Mouse (Mus musculus) megakaryocyte, adult 5-6 weeks (primary cell): ENCODE results near the gene Kank1. TPM values are rescaled to one million over a fixed set of nuclear protein-coding genes. Genes with fewer than 3 reads are reported as not detected.

Experiments used
- ATAC-seq: 2 replicates; pipeline ENCODE4 v1.8.0; 2016; ENCODE audit warnings: mild to moderate bottlenecking, inconsistent platforms; ENCODE audit not compliant: poor library complexity, severe bottlenecking
- total RNA-seq, 2 experiments: library from RNA; stranded (forward) in 1 of 2; stranded (reverse) in 1 of 2; fragments of 153-499, 151-499 nt in 1 of 2; fragments of 221-1000, 200-1000 nt in 1 of 2; gene quantifications; 2 replicates each; pipeline versions ENCODE4 v1.2.3 to v1.2.4; 2015 to 2017

Kank1 gene
- total RNA-seq, 2 experiments from 2014 or later, result not detected

DNA sequence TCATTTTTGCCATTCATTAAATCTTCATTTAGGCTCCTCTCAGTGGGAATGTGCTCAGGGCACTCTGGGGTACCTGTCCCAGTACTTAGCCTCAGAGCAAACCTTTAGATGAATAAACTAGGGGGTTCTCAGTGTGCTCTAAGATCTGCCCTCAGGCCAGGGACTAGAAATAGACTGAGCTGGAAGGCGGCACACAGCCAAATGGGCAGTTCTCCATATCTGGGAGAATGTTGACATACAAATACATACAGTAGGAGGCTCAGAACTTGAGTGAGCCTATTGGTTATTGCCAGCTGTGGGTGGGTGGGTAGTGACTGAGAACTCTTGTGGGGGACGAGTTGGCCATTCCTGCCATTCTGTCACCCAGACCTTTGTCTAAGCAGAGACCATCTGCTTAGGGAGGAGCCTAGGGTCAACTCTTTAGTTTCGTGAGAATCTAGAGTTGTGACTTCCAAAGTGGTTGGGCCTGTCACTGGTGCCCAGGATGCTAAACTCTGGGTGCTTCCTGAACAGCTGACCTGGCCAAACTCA lies 14.9 kb downstream of the Kank1 start:
- ATAC-seq, result no peak

DNA sequence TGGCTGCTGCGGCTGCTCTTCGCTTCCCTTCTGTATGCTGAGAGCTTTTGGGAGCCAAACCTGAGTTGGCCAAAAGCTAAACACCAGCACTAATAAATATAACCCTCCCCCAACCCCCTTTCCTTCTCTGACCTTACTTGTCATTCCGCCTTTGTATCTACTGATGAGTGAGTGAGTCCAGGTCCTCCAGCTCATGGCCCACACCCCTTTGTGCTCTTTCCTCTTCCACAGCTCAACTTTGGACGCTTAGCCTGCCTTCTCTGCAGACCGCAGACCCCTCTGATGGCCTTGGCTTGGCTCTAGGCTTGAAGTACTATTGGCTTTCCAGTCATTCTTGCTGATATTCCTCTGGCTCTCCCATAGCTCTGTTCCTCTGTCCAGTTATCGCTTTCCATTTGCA lies 16.4 kb downstream of the Kank1 start:
- ATAC-seq, result no peak

DNA sequence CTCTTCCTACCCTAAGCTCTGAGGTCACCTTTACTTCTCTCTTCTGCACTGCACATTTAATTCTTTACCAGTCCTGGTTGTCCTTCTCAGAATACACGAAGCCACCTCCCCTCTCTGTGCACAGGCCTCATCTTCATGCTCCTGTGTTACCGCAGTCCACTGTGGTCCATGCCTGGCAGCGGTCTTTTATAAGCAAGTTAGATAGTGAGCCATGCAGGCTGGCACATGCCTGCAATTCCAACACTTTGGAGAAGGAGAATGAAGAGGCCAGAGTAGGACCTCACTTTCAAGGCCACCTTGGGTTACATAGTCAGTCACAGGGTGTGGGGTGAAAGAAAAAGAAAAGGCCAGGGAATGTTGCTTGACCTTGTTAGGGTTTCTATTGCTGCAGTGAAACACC lies 16.9 kb downstream of the Kank1 start:
- ATAC-seq, result no peak

DNA sequence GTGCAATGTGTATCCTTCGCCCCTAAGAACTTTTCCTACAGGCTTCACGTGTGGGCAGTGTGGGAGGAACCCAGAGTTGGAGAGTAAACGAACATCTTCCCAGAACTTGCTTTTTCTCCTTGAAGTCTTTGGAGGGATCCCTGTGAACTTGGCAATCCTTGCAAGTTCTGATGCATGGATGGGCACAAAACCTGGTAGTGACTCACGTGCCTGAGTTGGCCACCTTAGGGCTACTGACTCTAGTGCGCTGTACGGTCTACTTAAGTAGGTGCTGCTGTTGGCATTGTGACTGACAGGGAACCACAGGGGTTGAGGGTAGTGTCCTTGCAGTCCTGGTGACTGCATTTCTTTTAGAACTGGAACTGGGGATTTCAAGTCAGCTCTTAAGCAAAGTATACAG lies 21.5 kb downstream of the Kank1 start:
- no peak for ATAC-seq

DNA sequence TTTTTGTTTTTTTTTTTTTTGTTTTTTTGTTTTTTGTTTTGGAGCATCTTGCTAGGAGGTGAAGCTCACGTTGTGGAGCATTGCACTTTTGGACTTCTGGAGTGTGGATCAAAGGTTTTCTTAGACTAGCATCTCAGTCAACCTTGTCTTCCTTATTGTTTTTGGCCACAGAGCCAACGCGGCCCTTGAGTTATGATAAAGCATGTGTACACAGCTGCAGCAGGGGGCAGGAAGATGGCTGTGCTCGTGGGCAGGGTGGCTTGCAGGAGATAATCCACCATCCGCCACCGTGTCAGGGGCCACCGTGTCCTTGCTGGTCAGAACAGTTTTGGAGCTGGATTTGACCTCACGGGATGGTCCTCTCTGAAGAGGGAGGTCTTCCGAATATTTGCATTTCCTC lies 29.4 kb downstream of the Kank1 start:
- ATAC-seq, result no peak

DNA sequence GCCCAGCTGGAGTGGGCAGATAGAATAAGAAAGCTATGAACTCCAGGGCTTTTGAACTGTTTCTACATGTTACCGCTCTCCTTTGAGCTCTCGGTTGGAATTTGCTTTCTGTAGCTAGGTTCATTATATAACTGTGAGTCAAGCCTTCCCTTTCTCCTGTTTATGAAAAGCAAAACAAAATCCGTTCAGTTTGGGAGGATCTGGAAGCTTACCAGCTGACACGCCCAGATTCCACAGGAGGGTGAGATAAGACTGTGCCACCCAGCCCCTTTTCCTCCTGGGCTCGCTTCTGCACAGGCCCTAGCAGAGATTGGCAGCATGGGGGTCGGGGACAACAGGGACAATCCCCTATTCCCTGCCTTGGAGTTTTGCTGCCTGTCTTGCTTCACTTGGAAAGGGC lies 30.5 kb downstream of the Kank1 start:
- no peak for ATAC-seq

DNA sequence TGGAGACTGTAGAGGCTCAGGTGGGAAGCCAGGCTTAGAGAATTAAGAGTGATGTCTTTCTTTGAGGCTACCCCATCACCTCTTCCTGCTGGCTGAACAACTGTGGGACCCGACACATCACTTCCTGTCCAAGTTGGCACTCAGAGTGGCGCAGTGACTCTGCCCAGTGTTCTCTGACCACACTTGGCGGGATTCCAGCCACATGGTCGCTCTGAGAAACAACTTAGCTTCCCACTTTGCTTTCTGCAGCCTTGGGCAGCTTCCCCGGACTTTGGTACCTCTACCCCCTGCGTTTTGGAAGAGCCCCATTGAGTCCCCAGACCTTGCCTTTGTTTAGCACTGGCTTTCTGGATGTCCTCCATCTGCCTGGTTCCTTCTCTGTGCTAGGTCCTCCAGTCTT lies 31.8 kb downstream of the Kank1 start:
- no peak for ATAC-seq

DNA sequence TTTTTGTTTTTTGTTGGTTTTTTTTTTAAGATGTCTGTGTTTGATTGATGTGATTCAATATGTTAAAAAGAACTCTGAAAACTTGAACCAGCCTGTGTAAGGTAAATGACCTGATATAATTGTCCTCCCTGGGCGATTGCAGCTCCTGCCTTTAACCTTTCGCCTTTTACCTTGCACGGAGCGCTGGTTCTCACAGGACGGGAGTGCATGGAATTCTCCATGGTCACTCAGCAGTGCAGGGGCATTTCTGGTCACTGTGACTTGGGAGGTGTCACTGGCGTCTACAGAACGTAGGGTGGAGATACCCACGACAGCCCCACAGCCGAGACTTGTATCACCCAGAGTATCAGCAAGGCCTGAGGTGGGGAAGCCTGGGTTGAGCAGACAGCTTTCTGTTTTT lies 34.8 kb downstream of the Kank1 start:
- ATAC-seq, result no peak

DNA sequence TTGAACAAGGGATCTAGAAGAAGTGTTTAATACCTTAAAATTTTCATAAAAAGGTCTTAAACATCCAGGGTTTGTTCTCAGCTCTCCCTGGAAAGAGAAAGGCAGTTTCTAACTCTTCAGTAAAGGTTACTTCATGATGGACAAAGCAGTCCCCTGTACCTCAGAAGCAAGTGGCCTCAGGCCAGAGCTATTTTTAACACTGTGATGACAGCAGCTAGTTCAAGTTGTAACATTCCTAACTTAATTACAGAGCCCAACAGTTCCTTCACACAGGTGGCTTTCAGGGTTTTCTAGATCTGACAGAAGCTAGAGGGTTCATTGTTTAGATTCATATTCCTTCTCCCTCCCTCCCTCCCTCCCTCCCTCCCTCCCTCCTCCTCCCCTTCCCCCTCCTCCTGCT lies 36.4 kb downstream of the Kank1 start:
- no peak for ATAC-seq

DNA sequence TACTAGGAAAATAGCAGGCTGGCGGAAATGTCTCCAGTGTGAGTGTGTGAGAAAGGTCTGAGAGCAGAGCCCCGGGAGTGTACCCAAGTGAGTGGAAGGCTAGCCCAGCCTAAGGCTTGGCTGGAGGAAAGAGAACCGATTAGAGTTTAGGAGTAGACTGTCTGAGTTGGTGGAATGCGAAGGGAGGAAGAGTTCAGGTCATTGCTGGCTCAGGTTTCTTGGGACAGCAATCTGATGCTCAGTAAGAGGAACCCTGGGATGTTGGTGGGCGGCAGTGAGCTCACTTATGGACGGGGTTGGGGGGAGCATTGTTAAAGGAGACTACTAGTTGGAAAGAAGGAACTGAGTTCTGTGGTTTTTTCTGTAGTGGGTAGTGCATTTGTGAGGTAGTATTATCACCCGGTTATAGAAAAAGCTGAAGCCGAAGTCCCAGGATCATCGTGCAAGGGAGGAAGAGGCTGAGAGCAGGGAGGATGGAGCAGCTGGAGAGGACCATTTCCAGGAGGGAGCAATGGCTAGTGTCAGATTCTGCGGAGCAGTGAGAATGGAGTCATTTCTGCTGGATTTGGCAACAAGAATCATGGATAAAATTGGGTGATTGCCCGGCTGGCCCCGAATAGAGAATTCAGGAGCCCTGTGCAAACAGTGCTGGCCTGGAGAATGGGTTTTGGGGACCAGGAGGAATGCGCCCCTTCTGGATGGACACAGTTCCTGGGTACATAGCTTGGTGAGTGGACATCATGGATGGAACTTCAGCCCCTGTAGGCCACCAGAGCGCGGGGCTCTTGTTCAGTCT lies 40.0 kb downstream of the Kank1 start:
- no peak for ATAC-seq

DNA sequence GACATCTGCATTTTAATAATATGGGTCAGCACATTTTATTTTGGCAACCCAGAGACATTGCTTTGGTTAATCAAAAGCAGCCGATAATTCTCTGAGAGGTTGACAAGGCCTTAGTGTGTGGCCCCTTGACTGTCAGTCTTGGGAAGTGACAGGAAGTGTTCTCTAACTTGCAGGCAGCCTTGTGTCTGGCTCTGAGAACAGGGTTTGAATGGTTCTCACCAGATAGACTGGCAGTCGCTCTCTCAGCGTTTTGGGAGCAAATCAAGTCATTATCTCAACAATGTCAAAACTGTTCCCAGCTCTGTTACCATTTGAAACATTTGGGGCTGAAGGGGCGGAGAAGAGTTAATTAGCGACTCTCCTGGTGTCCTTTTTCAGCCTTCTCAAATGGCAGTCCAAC lies 41.0 kb downstream of the Kank1 start:
- ATAC-seq, result no peak

DNA sequence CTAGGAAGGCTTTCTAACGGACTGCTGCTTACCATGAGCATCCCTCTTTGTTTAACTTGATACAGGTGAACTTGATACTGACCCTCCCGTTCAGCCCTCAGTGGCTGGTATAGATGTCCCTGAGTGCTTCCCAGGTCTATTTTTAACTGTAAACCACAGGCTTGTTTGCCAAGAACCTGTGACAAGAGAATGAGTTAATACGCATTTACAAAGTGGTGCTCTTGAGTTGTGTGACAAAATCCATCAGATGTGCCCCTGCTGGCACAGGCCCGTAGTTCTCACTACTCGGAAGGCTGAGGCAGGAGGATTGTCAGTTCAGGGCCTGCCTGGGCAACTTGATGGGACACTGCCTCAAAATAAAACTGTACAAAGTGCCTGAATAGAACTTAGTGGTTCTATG lies 42.8 kb downstream of the Kank1 start:
- ATAC-seq, result no peak

DNA sequence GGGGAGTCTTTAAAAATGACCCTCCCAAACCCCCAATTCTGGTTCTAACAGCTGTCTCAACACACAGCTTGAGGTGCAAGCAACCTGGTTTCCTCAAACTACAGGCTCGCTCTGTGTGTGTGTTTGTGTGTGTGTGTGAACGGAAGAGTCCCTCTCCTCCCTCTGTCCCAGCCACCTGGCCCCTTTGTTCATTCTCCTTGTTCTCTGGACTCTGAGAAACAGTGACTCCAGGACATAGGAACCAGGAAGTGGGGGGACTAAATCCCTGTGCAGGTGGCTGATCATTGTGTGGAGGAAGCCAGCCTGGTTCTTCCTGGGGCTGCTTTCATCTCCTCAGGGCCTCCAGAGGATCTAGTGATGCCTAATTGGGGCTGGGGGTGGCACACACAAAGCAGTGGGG lies 46.9 kb downstream of the Kank1 start:
- ATAC-seq, result no peak

DNA sequence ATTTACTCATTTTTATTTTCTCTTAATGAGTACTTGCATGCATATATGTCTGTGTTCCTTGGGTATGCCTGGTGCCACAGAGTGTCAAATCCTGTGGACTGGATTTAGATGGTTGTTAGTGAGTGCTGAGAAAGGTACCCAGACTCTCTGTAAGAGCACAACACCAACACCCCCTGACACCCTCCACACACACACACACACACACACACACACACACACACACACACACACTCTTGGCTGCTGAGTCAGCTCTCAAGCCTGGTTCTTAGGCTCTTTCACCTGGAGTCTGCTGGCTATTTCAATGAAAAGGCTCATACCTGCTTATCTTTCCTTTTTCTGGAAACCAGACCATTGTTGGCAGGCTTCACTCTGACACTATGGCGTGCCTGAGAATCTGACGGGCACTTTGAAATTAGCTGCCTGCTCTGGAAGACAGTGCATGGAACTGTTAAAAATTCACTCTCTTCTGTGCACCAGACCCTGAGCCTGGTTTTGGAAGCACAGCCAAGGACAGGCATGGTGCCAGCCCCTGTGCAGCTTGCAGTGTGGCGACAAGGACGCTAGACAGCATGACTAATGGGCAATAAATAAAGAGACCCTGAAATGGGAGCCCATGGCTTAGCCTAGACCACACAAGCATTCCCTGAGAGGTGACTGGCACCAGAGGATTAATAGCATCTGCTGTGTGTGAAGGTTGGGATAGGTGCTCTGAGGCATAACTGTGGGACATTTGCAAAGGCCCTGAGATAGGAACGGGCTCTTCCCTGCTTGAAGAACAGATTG lies 49.2 kb downstream of the Kank1 start:
- ATAC-seq, result no peak

DNA sequence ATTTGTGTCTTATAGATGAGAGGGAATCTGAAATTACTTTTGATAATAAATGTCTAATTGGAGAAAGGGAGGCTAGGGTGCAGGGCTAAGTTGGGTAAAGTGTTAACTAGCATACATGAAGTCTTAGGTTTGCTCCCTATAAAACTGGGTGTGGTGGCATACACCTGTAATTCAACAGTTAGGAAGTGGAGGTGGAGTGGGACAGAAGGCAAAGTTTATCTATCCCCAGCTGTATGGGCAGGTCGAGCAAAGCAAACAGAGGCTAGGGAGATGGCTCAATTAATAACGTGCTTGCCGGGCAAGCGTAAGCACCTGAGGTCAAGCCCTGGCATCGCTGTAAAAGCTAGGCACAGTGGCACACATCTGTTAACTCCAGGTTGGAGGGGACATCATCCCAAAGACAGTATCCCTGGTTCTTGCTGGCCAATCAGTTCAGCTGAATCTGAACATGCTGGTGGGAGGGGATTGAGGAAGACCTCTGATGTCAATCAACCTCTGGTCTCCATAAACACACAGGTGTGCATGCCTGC lies 54.3 kb downstream of the Kank1 start:
- ATAC-seq, result no peak

DNA sequence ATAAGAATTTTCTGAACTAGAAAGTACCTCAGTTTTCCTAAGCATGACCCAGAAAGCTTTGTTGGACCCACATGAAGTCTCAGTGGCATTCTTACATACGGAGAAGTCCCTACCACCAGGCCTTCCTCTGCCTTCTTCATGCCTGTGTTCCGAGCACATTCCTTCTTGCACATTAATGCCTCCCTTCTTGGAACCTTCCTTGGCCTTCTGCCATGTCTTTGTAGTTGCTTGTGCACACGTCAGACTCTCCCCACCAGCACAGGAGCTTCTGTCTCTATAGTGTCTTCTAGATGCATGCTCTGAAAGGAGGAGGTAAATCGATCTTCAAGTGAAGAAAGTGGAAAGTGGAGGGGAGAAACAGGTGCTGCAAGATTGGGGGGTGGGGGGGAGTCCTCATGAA lies 58.4 kb downstream of the Kank1 start:
- no peak for ATAC-seq

DNA sequence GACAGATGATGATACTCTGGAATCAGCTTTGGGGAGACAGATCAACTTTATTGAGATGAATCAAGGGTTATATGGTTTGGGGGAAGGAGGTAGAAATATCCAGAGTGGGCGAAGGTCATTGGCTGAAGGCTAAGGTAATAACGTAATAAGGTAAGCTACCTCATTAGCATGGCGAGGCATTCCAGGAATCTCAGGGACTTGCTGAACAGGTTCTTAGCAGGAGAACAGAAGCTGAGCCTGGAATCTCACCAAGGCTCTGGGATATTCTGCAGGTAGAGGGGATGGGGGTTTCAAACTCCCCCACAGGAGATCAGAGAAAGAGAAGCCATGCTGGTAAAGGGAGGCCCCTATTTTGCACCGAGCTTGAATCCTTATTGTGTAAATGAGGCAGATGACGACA lies 60.5 kb downstream of the Kank1 start:
- no peak for ATAC-seq

DNA sequence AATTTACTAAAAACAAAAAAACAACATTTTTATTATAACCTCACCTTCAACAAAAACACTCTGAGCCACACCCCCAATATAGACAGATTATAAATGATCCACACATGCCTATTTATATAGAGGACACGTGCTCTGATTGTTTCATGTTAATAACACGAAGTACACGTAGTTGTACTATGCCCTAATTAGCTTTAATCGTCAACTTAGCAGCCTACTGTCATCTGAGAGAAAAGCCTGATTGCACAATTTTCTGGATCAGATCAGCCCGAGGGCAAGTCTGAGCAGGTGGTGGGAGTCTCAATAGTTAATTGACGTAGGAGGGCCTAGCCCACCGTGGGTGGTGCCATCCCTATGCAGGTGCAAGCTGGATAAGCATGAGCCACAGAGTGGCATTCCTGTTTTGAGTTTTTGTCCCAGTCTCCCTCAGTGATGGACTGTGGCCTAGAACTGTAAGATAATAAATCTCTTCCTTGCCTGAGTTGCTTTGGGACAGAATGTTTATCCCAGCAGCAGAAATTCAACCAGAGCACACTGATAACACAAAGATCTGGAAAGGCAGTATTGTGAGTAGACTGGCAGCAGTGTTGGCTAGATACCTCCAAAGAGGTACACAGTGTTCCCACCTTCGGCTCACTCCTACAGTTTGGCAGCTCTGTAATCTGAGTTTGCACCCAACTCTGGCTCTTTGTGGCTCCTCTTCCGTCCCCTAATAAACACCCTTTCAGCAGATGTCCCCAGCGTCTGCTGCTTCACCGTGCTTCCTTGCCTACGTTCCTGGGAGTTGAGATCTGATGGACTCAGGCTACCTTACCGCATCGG lies 63.3 kb downstream of the Kank1 start:
- ATAC-seq, result no peak

DNA sequence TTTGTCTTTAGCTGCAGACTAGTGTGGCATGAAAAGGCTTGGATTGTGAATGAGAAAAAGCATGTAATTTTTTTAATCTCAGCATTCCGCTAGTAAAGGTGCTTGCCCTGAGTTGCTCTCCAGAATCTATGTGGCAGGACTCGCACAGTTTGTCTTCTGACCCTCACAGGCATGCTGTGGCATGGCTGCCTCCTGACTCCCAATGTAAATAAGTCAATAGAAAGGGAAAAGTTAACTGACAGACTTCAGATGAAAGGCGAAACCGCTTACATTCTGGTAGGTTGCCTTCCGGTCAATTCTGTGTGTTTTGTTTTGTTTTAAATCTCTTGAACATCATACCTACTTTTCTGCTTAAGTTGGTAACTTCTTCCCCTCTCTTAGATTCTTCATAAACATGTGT lies 64.4 kb downstream of the Kank1 start:
- ATAC-seq, result no peak

DNA sequence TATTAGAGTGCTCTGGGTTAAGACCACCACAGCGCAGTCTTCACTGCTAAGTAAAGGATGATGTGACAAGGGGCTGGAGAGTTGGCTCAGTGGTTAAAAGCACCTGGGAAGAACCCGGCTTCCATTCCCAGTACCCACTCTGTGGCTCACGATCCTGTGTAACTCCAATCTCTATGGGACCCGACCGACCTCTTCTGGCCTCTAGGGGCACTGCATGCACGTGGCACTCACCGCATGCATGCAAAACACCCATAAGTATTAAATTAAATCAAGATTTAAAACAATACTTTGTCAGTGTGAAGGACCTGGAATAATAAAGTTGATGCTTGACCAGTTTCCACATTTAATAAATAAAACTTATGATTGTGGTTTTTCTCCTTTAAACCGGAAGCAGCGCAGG lies 69.5 kb downstream of the Kank1 start:
- ATAC-seq, result no peak

DNA sequence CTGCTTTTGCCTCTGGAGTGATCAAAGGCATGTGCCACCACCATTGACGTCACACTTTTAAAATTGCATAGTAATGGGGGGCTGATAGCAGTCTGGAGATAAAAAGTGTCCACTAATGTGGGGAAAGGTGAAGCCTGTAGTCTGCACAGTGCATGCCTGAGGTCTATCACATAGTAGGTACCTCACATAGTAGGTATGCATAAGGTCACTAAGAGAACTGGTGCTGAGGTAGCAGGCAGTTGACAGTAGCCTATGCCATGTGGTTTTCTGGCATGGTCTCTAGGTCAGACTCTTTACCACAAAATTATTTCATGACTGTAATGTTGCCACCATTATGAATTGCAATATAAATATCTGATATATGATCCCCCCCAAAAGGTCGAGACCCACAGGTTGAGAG lies 71.4 kb downstream of the Kank1 start:
- ATAC-seq, result no peak
